29 mouse cellular contexts compared by ENCODE assay signal in the genomic region with DNA sequence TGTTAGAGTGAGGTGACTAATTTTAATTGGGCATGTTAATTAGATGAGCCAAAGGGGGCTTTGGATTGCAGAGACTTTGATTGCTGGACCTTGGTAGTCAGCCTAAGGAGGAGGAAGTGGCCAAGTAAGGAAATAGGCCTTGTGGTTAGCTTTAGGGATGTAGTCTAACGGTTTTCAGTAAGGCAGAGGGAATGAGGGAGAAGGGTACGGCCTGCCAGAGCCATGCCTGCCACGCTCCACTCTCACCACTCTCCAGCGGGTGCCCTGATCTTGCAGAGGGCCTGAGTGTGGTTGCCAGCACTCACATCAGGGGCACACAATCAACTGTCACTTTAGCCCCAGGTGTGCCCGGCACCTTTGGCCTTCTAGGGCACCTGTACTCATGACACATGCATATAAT. TPM values are rescaled to one million over a fixed set of nuclear protein-coding genes. Genes with fewer than 3 reads are reported as not detected.
A peak's percentile ranks its signal among the peaks of the same experiment; 100 is the strongest.
DNase-seq lines count a peak whose midpoint lies in the region; ATAC-seq lines count a peak whose summit lies in the region.
"Had no signal": no experiment of that assay in that cellular context is flagged by ENCODE, and none has a peak within 500 bp of the region (broad histone marks: within the 10 kb centered on the region; RNA-seq: fewer than 3 reads in every experiment).

No protein-coding gene starts in this region.

- 0 out of 2 replicates have a peak, but pooled peaks cover 10% of the 10 kb centered on the region for H3K36me3 ChIP-seq in midbrain, embryonic 10.5 days
- H3K36me3 ChIP-seq: forebrain, embryonic 15.5 days had no signal

- DNase-seq in 416B (ENCODE audit: low read depth) (peak; percentile 27), adipocyte (ENCODE audit: low spot score) (peak; percentile 43), liver (no peak)
- DNase-seq in midbrain, embryonic 10.5 days (ENCODE audit: low spot score), result no peak
- no peak for DNase-seq in gastrocnemius, adult 8-10 months (ENCODE audit: low spot score in 2 of 2)
- no peak for DNase-seq in right cerebral cortex, postnatal 25 days
- DNase-seq: adrenal gland, postnatal 10 days; adrenal gland, postnatal 36 days; cerebellum, adult 11 months; cerebellum, adult 2 months; cerebellum, adult 9-11 months; cerebellum, postnatal 25 days; embryo, embryonic 11 days; gastrocnemius, postnatal 14 days; heart, adult 18-20 months; heart, postnatal 10 days; heart, postnatal 4 days had no signal

- peak; percentile 90 for ATAC-seq in granulocyte monocyte progenitor cell, adult 5-6 weeks (replicated peaks; ENCODE audit: poor library complexity, severe bottlenecking)
- peak; percentile 87 for ATAC-seq in megakaryocyte, adult 5-6 weeks (ENCODE audit: poor library complexity, severe bottlenecking)
- ATAC-seq: activated CD4-positive, CD25-positive, alpha-beta regulatory T cell, adult 4 months; forebrain, embryonic 15.5 days; hindbrain, embryonic 16.5 days had no signal

- H3K27ac ChIP-seq in midbrain, embryonic 10.5 days (replicated peaks), result no peak overlapping the region
- H3K27ac ChIP-seq: embryonic facial prominence, embryonic 10.5 days; embryonic facial prominence, embryonic 13.5 days; forebrain, embryonic 12.5 days; forebrain, embryonic 15.5 days; heart, embryonic 15.5 days; hindbrain, embryonic 12.5 days had no signal

- WGBS in midbrain, embryonic 10.5 days, result 88% methylated on average over 5 of the region's 5 CpGs

- H3K9me3 ChIP-seq in midbrain, embryonic 10.5 days (replicated peaks), result no peaks in the 10 kb centered on the region
- H3K9me3 ChIP-seq: embryonic facial prominence, embryonic 10.5 days; embryonic facial prominence, embryonic 13.5 days; forebrain, embryonic 12.5 days; forebrain, embryonic 15.5 days; heart, embryonic 12.5 days; heart, embryonic 15.5 days; hindbrain, embryonic 12.5 days had no signal

- H3K27me3 ChIP-seq in midbrain, embryonic 10.5 days (ENCODE audit: low read depth, poor library complexity, severe bottlenecking), result no peaks in the 10 kb centered on the region
- H3K27me3 ChIP-seq: embryonic facial prominence, embryonic 13.5 days; forebrain, embryonic 12.5 days; forebrain, embryonic 15.5 days; heart, embryonic 12.5 days; heart, embryonic 15.5 days; hindbrain, embryonic 12.5 days had no signal

- no peak overlapping the region for H3K4me3 ChIP-seq in midbrain, embryonic 10.5 days
- H3K4me3 ChIP-seq: embryonic facial prominence, embryonic 10.5 days; embryonic facial prominence, embryonic 13.5 days; erythroblast, embryonic 14.5 days; forebrain, embryonic 12.5 days; forebrain, embryonic 15.5 days; heart, embryonic 12.5 days; heart, embryonic 15.5 days; hindbrain, embryonic 12.5 days had no signal

- no peaks in the 10 kb centered on the region for H3K4me1 ChIP-seq in midbrain, embryonic 10.5 days
- H3K4me1 ChIP-seq: embryonic facial prominence, embryonic 13.5 days; heart, embryonic 15.5 days had no signal

RNA-seq across cellular contexts. Expression of gene Haao, which starts 57.6 kb away (rescaled TPM):
- total RNA-seq in granulocyte monocyte progenitor cell, adult 5-6 weeks (2014; fragmentation: Nextera tagmentation), result 36.7 and 42.2 TPM in 2 replicates
- 17.0 and 26.2 TPM in 2 replicates for total RNA-seq in granulocyte monocyte progenitor cell, adult 5-6 weeks (2017)
- total RNA-seq in megakaryocyte, adult 5-6 weeks (2015), result 62.7 and 66.8 TPM in 2 replicates
- 52.6 and 53.5 TPM in 2 replicates for total RNA-seq in megakaryocyte, adult 5-6 weeks (2017)
- 0.11 and 0.27 TPM in 2 replicates for polyA plus RNA-seq in midbrain, embryonic 10.5 days (2016; fragmentation: Nextera tagmentation; extraction: Ambion mirVana)
- total RNA-seq in gastrocnemius, adult 8-10 months (2022), result under 1 TPM in 1 of 4 experiments, not detected in 3; 0.40 TPM
- total RNA-seq: gastrocnemius, postnatal 14 days; heart, postnatal 10 days had no signal
- polyA plus RNA-seq: embryonic facial prominence, embryonic 10.5 days; erythroblast, embryonic 14.5 days; forebrain, embryonic 12.5 days; forebrain, embryonic 15.5 days had no signal

Comparison
In these comparisons a context has a peak if more than half of its experiments do, and no peak if none do; other contexts are left out.
1. DNase-seq: peak in 416B (single experiment) and adipocyte (single experiment); none in midbrain, embryonic 10.5 days (single experiment), gastrocnemius, adult 8-10 months (0 of 2), right cerebral cortex, postnatal 25 days (single experiment) and liver (single experiment).
2. RNA of gene Haao, which starts 57.6 kb away (total RNA-seq): 52.6 to 66.8 TPM in megakaryocyte, adult 5-6 weeks and 17.0 to 42.2 TPM in granulocyte monocyte progenitor cell, adult 5-6 weeks; 0.40 TPM in gastrocnemius, adult 8-10 months; every median in the first group is over 10 times any median in the second.